Mouse (Mus musculus): ENCODE results near the gene Wdr92.
"Not testable (repeated sequence)": the region's sequence is repeated elsewhere in the genome, so short reads cannot be mapped to it uniquely, and the experiment has no call there.

Gene Wdr92

GRCm38 (mm10) chr11:17200936-17201335 is 19.0 kb downstream of the Wdr92 start:
- in situ Hi-C loops (cut with MboI, MseI): no loop called here

- in situ Hi-C loops (cut with MboI, MseI): no loop called here
Measured at GRCm38 (mm10) chr11:17202481-17202880, 20.6 kb downstream of the Wdr92 start.

GRCm38 (mm10) chr11:17211258-17212140 is 29.6 kb downstream of the Wdr92 start, which contains the start of gene Pno1:
Gene Pno1 (minus strand): TSS chr11:17211568.
- in situ Hi-C loops (cut with MboI, MseI): loop anchor here (5.0 kb wide), 1 partner anchor 209 kb away; no protein-coding TSS in a partner anchor

- in situ Hi-C loops (cut with MboI, MseI): loop anchor here (5.0 kb wide), 1 partner anchor 210 kb away; no protein-coding TSS in a partner anchor
Measured at GRCm38 (mm10) chr11:17212141-17212495, 30.2 kb downstream of the Wdr92 start.

GRCm38 (mm10) chr11:17212903-17213509 is 31.1 kb downstream of the Wdr92 start:
- in situ Hi-C loops (cut with MboI, MseI): loop anchor here (5.0 kb wide), 1 partner anchor 211 kb away; no protein-coding TSS in a partner anchor

GRCm38 (mm10) chr11:17215475-17215874 is 33.6 kb downstream of the Wdr92 start:
- in situ Hi-C loops (cut with MboI, MseI): no loop called here

GRCm38 (mm10) chr11:17221126-17221525 is 39.2 kb downstream of the Wdr92 start:
- in situ Hi-C loops (cut with MboI, MseI): no loop called here

- in situ Hi-C loops (cut with MboI, MseI): no loop called here
Measured at GRCm38 (mm10) chr11:17232792-17233191, 50.9 kb downstream of the Wdr92 start.

- in situ Hi-C loops (cut with MboI, MseI): no loop called here
Measured at GRCm38 (mm10) chr11:17236449-17237037, 54.6 kb downstream of the Wdr92 start.

GRCm38 (mm10) chr11:17238598-17238997 is 56.7 kb downstream of the Wdr92 start:
- in situ Hi-C loops (cut with MboI, MseI): not testable (repeated sequence)

GRCm38 (mm10) chr11:17248715-17249114 is 66.8 kb downstream of the Wdr92 start:
- in situ Hi-C loops (cut with MboI, MseI): no loop called here

GRCm38 (mm10) chr11:17256813-17257365 is 75.0 kb downstream of the Wdr92 start:
- in situ Hi-C loops (cut with MboI, MseI): loop anchor here (25.0 kb wide), 1 partner anchor 745 kb away; the partner anchor contains the start of gene Sec61g

- in situ Hi-C loops (cut with MboI, MseI): loop anchor here (25.0 kb wide), 1 partner anchor 745 kb away; the partner anchor contains the start of gene Sec61g
Measured at GRCm38 (mm10) chr11:17257443-17257842, 75.5 kb downstream of the Wdr92 start, which contains the start of gene C1d. Gene C1d (plus strand): TSS chr11:17257579.

- in situ Hi-C loops (cut with MboI, MseI): loop anchor here (25.0 kb wide), 1 partner anchor 746 kb away; the partner anchor contains the start of gene Sec61g
Measured at GRCm38 (mm10) chr11:17257861-17258260, 76.0 kb downstream of the Wdr92 start.

GRCm38 (mm10) chr11:17267176-17267575 is 85.3 kb downstream of the Wdr92 start:
- in situ Hi-C loops (cut with MboI, MseI): loop anchor here (25.0 kb wide), 1 partner anchor 755 kb away; the partner anchor contains the start of gene Sec61g

- in situ Hi-C loops (cut with MboI, MseI): loop anchor here (25.0 kb wide), 1 partner anchor 756 kb away; the partner anchor contains the start of gene Sec61g
Measured at GRCm38 (mm10) chr11:17268801-17269200, 86.9 kb downstream of the Wdr92 start.

- in situ Hi-C loops (cut with MboI, MseI): no loop called here
Measured at GRCm38 (mm10) chr11:17279959-17280358, 98.1 kb downstream of the Wdr92 start.

All from T-helper 2 cell (primary cell).